Mouse (Mus musculus) testis, postnatal 14 days (tissue): ENCODE results near the gene Mrgprd.
A peak's percentile ranks its signal among the peaks of the same experiment; 100 is the strongest.

ENCODE experiments used
- DNase-seq: peaks from one replicate; pipeline ENCODE4 v3.0.0; 2021; ENCODE audit warnings: low spot score

Gene Mrgprd

GRCm38 (mm10) chr7:145314785-145315411 lies at the start of gene Mrgprd:
Gene Mrgprd (plus strand): TSS chr7:145314835.
- no peak for DNase-seq

GRCm38 (mm10) chr7:145266011-145266410 lies 48.6 kb upstream of the Mrgprd start:
- DNase-seq, result peak; percentile 59

GRCm38 (mm10) chr7:145268890-145269289 lies 45.7 kb upstream of the Mrgprd start:
- DNase-seq, result no peak

GRCm38 (mm10) chr7:145270955-145271354 lies 43.7 kb upstream of the Mrgprd start:
- no peak for DNase-seq

- DNase-seq, result no peak
These were observed 39.1 kb upstream of the Mrgprd start for GRCm38 (mm10) chr7:145275488-145275887.

- DNase-seq, result no peak
These were observed 33.2 kb upstream of the Mrgprd start for GRCm38 (mm10) chr7:145281396-145281795.

GRCm38 (mm10) chr7:145283041-145283440 lies 31.6 kb upstream of the Mrgprd start:
- no peak for DNase-seq

- DNase-seq, result peak; percentile 91
These were observed 31.0 kb upstream of the Mrgprd start, which contains the start of gene Tpcn2 for GRCm38 (mm10) chr7:145283487-145284187. Gene Tpcn2 (minus strand): TSS chr7:145284011.

- DNase-seq, result no peak
These were observed 30.3 kb upstream of the Mrgprd start for GRCm38 (mm10) chr7:145284293-145284692.

- no peak for DNase-seq
These were observed 29.2 kb upstream of the Mrgprd start for GRCm38 (mm10) chr7:145285476-145285875.

- DNase-seq, result no peak
These were observed 27.2 kb upstream of the Mrgprd start for GRCm38 (mm10) chr7:145287410-145287809.

GRCm38 (mm10) chr7:145289302-145289701 lies 25.3 kb upstream of the Mrgprd start:
- no peak for DNase-seq

GRCm38 (mm10) chr7:145291847-145292246 lies 22.8 kb upstream of the Mrgprd start:
- no peak for DNase-seq

GRCm38 (mm10) chr7:145292726-145293125 lies 21.9 kb upstream of the Mrgprd start:
- DNase-seq, result no peak

- no peak for DNase-seq
These were observed 20.8 kb upstream of the Mrgprd start for GRCm38 (mm10) chr7:145293859-145294258.

- no peak for DNase-seq
These were observed 15.8 kb upstream of the Mrgprd start for GRCm38 (mm10) chr7:145298666-145299490.

GRCm38 (mm10) chr7:145299562-145300320 lies 14.9 kb upstream of the Mrgprd start:
- peak; percentile 38 for DNase-seq

- peak; percentile 64 for DNase-seq
These were observed 14.2 kb upstream of the Mrgprd start, which contains the start of gene Mrgprf for GRCm38 (mm10) chr7:145300321-145301007. Gene Mrgprf (plus strand): TSS chr7:145300828.

- no peak for DNase-seq
These were observed 13.7 kb upstream of the Mrgprd start for GRCm38 (mm10) chr7:145301008-145301340.

GRCm38 (mm10) chr7:145301341-145302005 lies 13.2 kb upstream of the Mrgprd start:
- no peak for DNase-seq
